Mouse (Mus musculus): Measurements from ENCODE around the gene Shank2. TPM values are rescaled to one million over a fixed set of nuclear protein-coding genes. Genes with fewer than 3 reads are reported as not detected.

The Shank2 gene
- polyA plus RNA-seq, 1 experiment from 2014 or later, result 3.3 TPM

- H3K9ac ChIP-seq, result no peak overlapping the region
- WGBS, result 53% methylated on average over 1 of the region's 1 CpGs
- 0 out of 2 replicates have a peak, but pooled peaks cover 3% of the 10 kb centered on the region for H3K4me1 ChIP-seq
- no peak overlapping the region for H3K4me2 ChIP-seq (replicated peaks)
- no peak overlapping the region for H3K4me3 ChIP-seq
- no peaks in the 10 kb centered on the region for H3K36me3 ChIP-seq
- H3K9me3 ChIP-seq, result no peaks in the 10 kb centered on the region
- ATAC-seq (ENCODE audit: low FRiP score, low read depth), result no peak
- no peak overlapping the region for H3K27ac ChIP-seq
- H3K27me3 ChIP-seq (replicated peaks), result no peaks in the 10 kb centered on the region
Observed at GRCm38 (mm10) chr7:144208628-144209027, 206.9 kb downstream of the Shank2 start.

DNA sequence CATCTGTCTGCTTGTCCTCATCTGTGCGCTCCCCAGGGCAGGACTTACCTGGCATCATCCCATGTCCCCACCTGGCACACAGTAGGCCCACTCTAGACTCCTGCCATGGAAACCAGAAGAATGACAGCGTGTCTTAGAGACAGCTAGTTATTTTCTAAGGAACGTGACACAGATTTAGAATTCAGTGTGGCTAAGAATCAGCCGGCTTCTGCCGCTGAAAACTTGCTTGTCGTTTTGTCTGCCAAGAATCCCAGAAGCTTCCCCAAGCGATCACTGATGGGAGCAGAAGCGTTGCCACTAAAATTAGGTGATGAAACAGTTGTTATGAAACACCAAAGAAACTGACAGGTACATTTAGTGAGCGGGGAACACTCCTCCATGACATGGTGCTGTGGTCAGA is 208.8 kb downstream of the Shank2 start:
- H3K4me2 ChIP-seq (replicated peaks), result no peak overlapping the region
- H3K27ac ChIP-seq, result no peak overlapping the region
- ATAC-seq (ENCODE audit: low FRiP score, low read depth), result no peak
- H3K27me3 ChIP-seq (replicated peaks), result no peaks in the 10 kb centered on the region
- no peak overlapping the region for H3K4me3 ChIP-seq
- H3K4me1 ChIP-seq, result no peaks in the 10 kb centered on the region
- no peaks in the 10 kb centered on the region for H3K9me3 ChIP-seq
- 90% methylated on average over 9 of the region's 9 CpGs for WGBS
- H3K36me3 ChIP-seq, result no peaks in the 10 kb centered on the region
- no peak overlapping the region for H3K9ac ChIP-seq

DNA sequence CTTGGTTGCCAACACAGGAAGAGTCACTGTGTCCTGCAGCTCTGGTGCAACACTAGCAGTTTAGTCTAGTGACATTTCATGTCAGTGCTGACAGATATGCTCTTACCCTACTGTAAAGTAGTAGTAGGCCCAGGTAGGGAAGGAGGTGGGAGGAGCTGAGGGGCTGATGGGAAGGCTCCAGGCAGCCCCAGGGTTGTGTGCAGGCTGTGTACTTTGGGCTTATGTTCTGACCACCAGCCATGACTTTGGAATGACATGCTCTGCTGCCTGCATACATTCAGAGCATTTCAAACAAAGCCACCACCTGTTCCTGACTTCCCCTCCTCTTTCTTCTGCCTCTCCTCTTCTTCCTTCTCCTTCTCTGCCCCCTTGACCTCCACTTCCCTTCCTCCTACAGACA is 211.0 kb downstream of the Shank2 start:
- no peaks in the 10 kb centered on the region for H3K36me3 ChIP-seq
- H3K9me3 ChIP-seq, result no peaks in the 10 kb centered on the region
- no peak overlapping the region for H3K27ac ChIP-seq
- no peak for ATAC-seq (ENCODE audit: low FRiP score, low read depth)
- no peak overlapping the region for H3K4me2 ChIP-seq (replicated peaks)
- H3K4me1 ChIP-seq, result no peaks in the 10 kb centered on the region
- no peak overlapping the region for H3K4me3 ChIP-seq
- no peak overlapping the region for H3K9ac ChIP-seq
- no peaks in the 10 kb centered on the region for H3K27me3 ChIP-seq (replicated peaks)

DNA sequence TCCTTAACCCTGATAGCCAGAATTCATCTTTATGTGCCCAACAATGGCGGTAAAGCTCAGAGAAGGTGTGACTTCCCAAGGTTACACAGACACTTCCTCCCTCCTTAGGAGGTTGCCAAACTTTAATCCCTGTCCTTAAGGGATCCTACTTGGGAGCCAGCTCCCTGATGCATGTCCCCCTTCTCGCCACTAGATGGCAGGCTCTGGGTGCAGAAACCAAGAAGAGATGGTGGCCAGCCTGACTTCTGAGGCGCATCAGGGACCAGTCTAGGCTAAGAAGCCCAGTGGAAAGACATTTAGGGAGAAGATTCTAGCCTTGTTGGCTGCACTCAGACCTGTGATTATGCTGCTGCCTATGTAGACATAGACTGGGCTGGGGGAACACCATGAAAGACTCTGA is 215.5 kb downstream of the Shank2 start:
- no peak overlapping the region for H3K4me2 ChIP-seq (replicated peaks)
- H3K4me1 ChIP-seq, result no peaks in the 10 kb centered on the region
- WGBS, result 2% methylated on average over 3 of the region's 3 CpGs
- 0 out of 2 replicates have a peak, but pooled peaks have one; percentile 17 for ATAC-seq (ENCODE audit: low FRiP score, low read depth)
- no peak overlapping the region for H3K4me3 ChIP-seq
- H3K27me3 ChIP-seq (replicated peaks), result no peaks in the 10 kb centered on the region
- H3K9me3 ChIP-seq, result no peaks in the 10 kb centered on the region
- H3K36me3 ChIP-seq, result no peaks in the 10 kb centered on the region
- H3K9ac ChIP-seq, result no peak overlapping the region
- no peak overlapping the region for H3K27ac ChIP-seq

DNA sequence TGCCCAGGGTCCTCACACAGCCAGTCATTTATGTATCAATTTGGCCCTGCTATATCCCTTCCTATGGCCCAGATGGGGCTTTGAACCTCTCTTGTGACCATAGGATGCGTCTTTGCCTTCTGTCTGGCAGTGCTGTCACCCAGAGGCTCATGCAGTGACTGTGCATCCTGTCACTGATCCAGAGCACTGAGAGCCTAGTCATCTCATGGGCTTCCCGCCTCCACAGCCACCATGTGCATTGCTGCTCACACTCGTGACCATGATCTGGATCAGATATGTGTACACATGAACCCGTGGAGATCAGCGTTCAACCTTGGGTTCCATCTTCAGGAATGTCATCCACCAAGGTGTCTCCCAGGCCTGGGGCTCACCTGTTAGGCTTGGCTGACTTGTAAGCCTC is 227.0 kb downstream of the Shank2 start:
- Histone ChIP-seq H3K27ac (no peak overlapping the region), H3K27me3 (replicated peaks) (no peaks in the 10 kb centered on the region), H3K4me1 (peaks cover 24% of the 10 kb centered on the region), H3K9me3 (no peaks in the 10 kb centered on the region), H3K36me3 (no peaks in the 10 kb centered on the region), H3K9ac (no peak overlapping the region), H3K4me3 (no peak overlapping the region), H3K4me2 (replicated peaks) (no peak overlapping the region)
- no peak for ATAC-seq (ENCODE audit: low FRiP score, low read depth)
- WGBS, result 87% methylated on average over 5 of the region's 5 CpGs

GRCm38 (mm10) chr7:144229421-144229820 is 227.7 kb downstream of the Shank2 start:
- Histone ChIP-seq H3K9me3 (no peaks in the 10 kb centered on the region), H3K4me1 (peaks cover 24% of the 10 kb centered on the region), H3K9ac (no peak overlapping the region), H3K36me3 (no peaks in the 10 kb centered on the region), H3K4me2 (replicated peaks) (no peak overlapping the region), H3K27ac (no peak overlapping the region), H3K4me3 (no peak overlapping the region), H3K27me3 (replicated peaks) (no peaks in the 10 kb centered on the region)
- ATAC-seq (ENCODE audit: low FRiP score, low read depth), result no peak
- 48% methylated on average over 1 of the region's 1 CpGs for WGBS

GRCm38 (mm10) chr7:144232132-144232706 is 230.5 kb downstream of the Shank2 start:
- no peak overlapping the region for H3K4me3 ChIP-seq
- no peak overlapping the region for H3K27ac ChIP-seq
- H3K27me3 ChIP-seq (replicated peaks), result no peaks in the 10 kb centered on the region
- no peak overlapping the region for H3K4me2 ChIP-seq (replicated peaks)
- H3K36me3 ChIP-seq, result no peaks in the 10 kb centered on the region
- WGBS, result 41% methylated on average over 5 of the region's 5 CpGs
- peak; percentile 81 for ATAC-seq (ENCODE audit: low FRiP score, low read depth)
- H3K9ac ChIP-seq, result no peak overlapping the region
- H3K4me1 ChIP-seq, result peaks cover 24% of the 10 kb centered on the region
- H3K9me3 ChIP-seq, result no peaks in the 10 kb centered on the region

GRCm38 (mm10) chr7:144233479-144233878 is 231.8 kb downstream of the Shank2 start:
- Histone ChIP-seq H3K36me3 (no peaks in the 10 kb centered on the region), H3K27me3 (replicated peaks) (no peaks in the 10 kb centered on the region), H3K27ac (no peak overlapping the region), H3K9me3 (no peaks in the 10 kb centered on the region), H3K9ac (no peak overlapping the region), H3K4me3 (no peak overlapping the region), H3K4me2 (replicated peaks) (no peak overlapping the region), H3K4me1 (peaks cover 29% of the 10 kb centered on the region)
- 90% methylated on average over 8 of the region's 8 CpGs for WGBS
- no peak for ATAC-seq (ENCODE audit: low FRiP score, low read depth)

GRCm38 (mm10) chr7:144234783-144235182 is 233.1 kb downstream of the Shank2 start:
- Histone ChIP-seq H3K4me3 (no peak overlapping the region), H3K27me3 (replicated peaks) (no peaks in the 10 kb centered on the region), H3K36me3 (no peaks in the 10 kb centered on the region), H3K4me2 (replicated peaks) (no peak overlapping the region), H3K9ac (no peak overlapping the region), H3K9me3 (no peaks in the 10 kb centered on the region), H3K27ac (no peak overlapping the region), H3K4me1 (peaks cover 41% of the 10 kb centered on the region)
- 58% methylated on average over 5 of the region's 5 CpGs for WGBS
- ATAC-seq (ENCODE audit: low FRiP score, low read depth), result no peak

DNA sequence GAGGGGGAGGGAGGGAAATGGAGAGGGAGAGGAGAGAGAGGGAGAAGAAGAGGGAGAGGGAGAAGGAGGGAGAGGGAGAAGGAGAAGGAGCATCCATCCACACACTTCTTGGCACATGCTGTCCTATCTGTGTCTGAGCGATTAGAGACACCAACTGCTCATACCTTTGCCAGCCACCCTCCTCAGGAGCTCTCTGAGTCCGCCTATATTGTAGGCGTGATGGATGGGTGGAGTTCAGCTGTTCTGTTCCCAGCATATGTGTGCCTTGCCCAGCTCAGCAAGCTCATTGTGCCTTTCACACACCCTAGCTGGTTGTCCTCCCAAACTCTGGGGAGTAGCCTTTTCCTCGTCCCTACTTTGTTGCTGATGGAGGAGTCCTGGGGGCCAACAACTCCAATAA is 233.8 kb downstream of the Shank2 start:
- 76% methylated on average over 4 of the region's 4 CpGs for WGBS

GRCm38 (mm10) chr7:144236802-144237201 is 235.1 kb downstream of the Shank2 start:
- no peak for ATAC-seq (ENCODE audit: low FRiP score, low read depth)
- H3K36me3 ChIP-seq, result no peaks in the 10 kb centered on the region
- H3K27ac ChIP-seq, result no peak overlapping the region
- no peak overlapping the region for H3K9ac ChIP-seq
- no peak overlapping the region for H3K4me3 ChIP-seq
- 47% methylated on average over 13 of the region's 13 CpGs for WGBS
- H3K9me3 ChIP-seq, result no peaks in the 10 kb centered on the region
- no peaks in the 10 kb centered on the region for H3K27me3 ChIP-seq (replicated peaks)
- peaks cover 38% of the 10 kb centered on the region for H3K4me1 ChIP-seq
- no peak overlapping the region for H3K4me2 ChIP-seq (replicated peaks)

More for the DNA sequence above, 233.8 kb downstream of the Shank2 start:
- H3K27me3 ChIP-seq (replicated peaks), result no peaks in the 10 kb centered on the region
- H3K4me1 ChIP-seq, result peaks cover 48% of the 10 kb centered on the region
- no peak overlapping the region for H3K27ac ChIP-seq
- no peak for ATAC-seq (ENCODE audit: low FRiP score, low read depth)
- no peak overlapping the region for H3K9ac ChIP-seq
- H3K4me2 ChIP-seq (replicated peaks), result no peak overlapping the region
- no peak overlapping the region for H3K4me3 ChIP-seq
- H3K9me3 ChIP-seq, result no peaks in the 10 kb centered on the region
- H3K36me3 ChIP-seq, result no peaks in the 10 kb centered on the region

GRCm38 (mm10) chr7:144238409-144238808 is 236.7 kb downstream of the Shank2 start:
- no peak overlapping the region for H3K9ac ChIP-seq
- no peaks in the 10 kb centered on the region for H3K36me3 ChIP-seq
- H3K27me3 ChIP-seq (replicated peaks), result no peaks in the 10 kb centered on the region
- WGBS, result 25% methylated on average over 12 of the region's 12 CpGs
- no peaks in the 10 kb centered on the region for H3K9me3 ChIP-seq
- H3K27ac ChIP-seq, result no peak overlapping the region
- no peak overlapping the region for H3K4me3 ChIP-seq
- no peak for ATAC-seq (ENCODE audit: low FRiP score, low read depth)
- H3K4me1 ChIP-seq, result peaks cover 26% of the 10 kb centered on the region
- peak overlapping the region; percentile 39 for H3K4me2 ChIP-seq (replicated peaks)

GRCm38 (mm10) chr7:144238992-144239391 is 237.3 kb downstream of the Shank2 start:
- H3K27me3 ChIP-seq (replicated peaks), result no peaks in the 10 kb centered on the region
- H3K4me3 ChIP-seq, result no peak overlapping the region
- H3K36me3 ChIP-seq, result no peaks in the 10 kb centered on the region
- H3K4me1 ChIP-seq, result peaks cover 26% of the 10 kb centered on the region
- 45% methylated on average over 12 of the region's 12 CpGs for WGBS
- H3K9me3 ChIP-seq, result no peaks in the 10 kb centered on the region
- no peak for ATAC-seq (ENCODE audit: low FRiP score, low read depth)
- H3K27ac ChIP-seq, result no peak overlapping the region
- H3K9ac ChIP-seq, result no peak overlapping the region
- peak overlapping the region; percentile 39 for H3K4me2 ChIP-seq (replicated peaks)
